Mouse (Mus musculus) forebrain, embryonic 12.5 days (tissue): ENCODE data around the gene Foxo3. TPM values are rescaled to one million over a fixed set of nuclear protein-coding genes. Genes with fewer than 3 reads are reported as not detected.

Experiments used
- ATAC-seq: fragments of 200-750 bp; cut with Nextera tagmentation; 2 replicates; pipeline ENCODE4 v1.8.0; 2017; ENCODE audit warnings: moderate TSS enrichment; ENCODE audit not compliant: low FRiP score
- H3K27ac ChIP-seq: fragments of 300-500 bp; sonication (generic); 2 replicates; pipeline ENCODE4 v1.5.1; 2016; ENCODE audit warnings: mild to moderate bottlenecking
- H3K27me3 ChIP-seq: fragments of 300-500 bp; sonication (generic); 2 replicates; pipeline ENCODE4 v1.6.1; 2016; ENCODE audit warnings: mild to moderate bottlenecking
- H3K36me3 ChIP-seq: fragments of 300-500 bp; sonication (generic); replicated peaks from 2 replicates; pipeline ENCODE4 v1.6.1; 2016; ENCODE audit warnings: mild to moderate bottlenecking
- H3K4me1 ChIP-seq: fragments of 300-500 bp; sonication (generic); 2 replicates; pipeline ENCODE4 v1.6.1; 2016
- H3K4me2 ChIP-seq: fragments of 300-500 bp; sonication (generic); 2 replicates; pipeline ENCODE4 v1.6.1; 2016; ENCODE audit warnings: mild to moderate bottlenecking, moderate library complexity
- H3K4me3 ChIP-seq: fragments of 300-500 bp; sonication (generic); replicated peaks from 2 replicates; pipeline ENCODE4 v1.5.1; 2016; ENCODE audit warnings: mild to moderate bottlenecking
- H3K9ac ChIP-seq: fragments of 300-500 bp; sonication (generic); 2 replicates; pipeline ENCODE4 v1.6.1; 2016; ENCODE audit warnings: mild to moderate bottlenecking
- H3K9me3 ChIP-seq: fragments of 300-500 bp; sonication (generic); 2 replicates; pipeline ENCODE4 v1.6.1; 2016
- WGBS: fragments of 180-500 bp; shearing (Covaris S2); methylation state at CpG from one replicate; pipeline ENCODE4 v1.1.7; 2016; 5-methylcytosine and 5-hydroxymethylcytosine counted together
- polyA plus RNA-seq: library from polyadenylated mRNA; unstranded; fragments of >200 nt; fragmentation: Nextera tagmentation; extraction: Ambion mirVana; gene quantifications from 2 replicates; pipeline ENCODE4 v1.2.1, GENCODE M21; 2016

The Foxo3 gene
- polyA plus RNA-seq, 1 experiment from 2014 or later, result 3.1 TPM

DNA sequence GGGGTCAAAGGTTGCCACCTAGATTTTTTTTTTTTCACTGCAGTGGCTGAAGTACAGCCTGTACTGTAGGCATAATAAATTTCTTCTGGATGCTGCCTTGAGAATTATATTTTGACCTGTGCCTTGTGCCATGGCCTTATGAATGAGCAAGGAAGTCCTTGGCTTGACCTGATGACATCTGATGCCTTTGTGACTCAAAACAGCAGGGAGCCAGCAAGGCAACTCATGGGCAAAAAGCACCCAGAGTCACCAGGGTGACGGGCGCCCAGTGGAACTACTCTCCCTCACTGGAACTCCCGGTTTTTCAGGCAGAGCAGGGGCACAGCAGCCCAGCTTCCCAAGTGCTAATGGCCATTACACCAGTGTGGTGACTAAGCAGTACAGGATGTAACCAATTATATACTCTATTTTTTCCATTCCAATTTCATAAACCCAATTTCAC is 45.4 kb downstream of the Foxo3 start:
- ATAC-seq, result no peak
- Histone ChIP-seq H3K36me3 (no peaks in the 10 kb centered on the region), H3K9ac (no peak overlapping the region), H3K9me3 (no peaks in the 10 kb centered on the region), H3K4me3 (no peak overlapping the region), H3K27ac (no peak overlapping the region), H3K4me2 (no peak overlapping the region), H3K27me3 (no peaks in the 10 kb centered on the region), H3K4me1 (peaks cover 12% of the 10 kb centered on the region; the same call in 1 of the 2 replicates)
- WGBS, result 73% methylated on average over 3 of the region's 3 CpGs

DNA sequence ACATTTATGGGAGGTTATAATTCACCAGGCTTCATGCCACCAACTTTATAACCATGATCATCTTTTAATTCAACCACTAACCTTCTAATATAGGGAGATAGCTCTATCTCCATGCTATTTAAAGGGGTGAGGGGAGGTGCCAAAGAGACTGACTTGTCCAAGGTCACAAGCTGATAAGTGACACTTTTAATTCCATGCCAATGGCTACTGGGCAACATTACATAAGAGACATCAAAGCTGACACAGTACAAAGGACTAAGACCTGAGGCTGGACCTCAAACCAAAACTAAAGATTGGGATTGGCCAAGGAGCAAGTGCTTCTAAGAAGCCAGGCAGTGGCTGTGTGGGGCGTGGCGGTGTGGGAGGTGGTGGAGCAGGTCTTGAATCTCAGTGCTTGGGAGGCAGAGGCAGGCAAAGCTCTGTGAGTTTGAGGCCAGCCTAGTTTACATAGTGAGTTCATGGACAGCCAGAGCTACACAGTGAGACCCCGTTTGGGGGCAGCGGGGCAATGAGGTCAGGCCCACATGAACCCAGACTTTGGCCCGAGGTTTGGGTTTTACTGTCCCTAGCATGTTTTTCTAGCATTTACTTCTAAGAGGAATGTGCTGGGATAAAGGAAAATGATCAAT is 46.0 kb downstream of the Foxo3 start:
- no peaks in the 10 kb centered on the region for H3K36me3 ChIP-seq
- WGBS, result 93% methylated on average over 5 of the region's 5 CpGs
- H3K4me1 ChIP-seq, result peaks cover 12% of the 10 kb centered on the region; the same call in 1 of the 2 replicates

DNA sequence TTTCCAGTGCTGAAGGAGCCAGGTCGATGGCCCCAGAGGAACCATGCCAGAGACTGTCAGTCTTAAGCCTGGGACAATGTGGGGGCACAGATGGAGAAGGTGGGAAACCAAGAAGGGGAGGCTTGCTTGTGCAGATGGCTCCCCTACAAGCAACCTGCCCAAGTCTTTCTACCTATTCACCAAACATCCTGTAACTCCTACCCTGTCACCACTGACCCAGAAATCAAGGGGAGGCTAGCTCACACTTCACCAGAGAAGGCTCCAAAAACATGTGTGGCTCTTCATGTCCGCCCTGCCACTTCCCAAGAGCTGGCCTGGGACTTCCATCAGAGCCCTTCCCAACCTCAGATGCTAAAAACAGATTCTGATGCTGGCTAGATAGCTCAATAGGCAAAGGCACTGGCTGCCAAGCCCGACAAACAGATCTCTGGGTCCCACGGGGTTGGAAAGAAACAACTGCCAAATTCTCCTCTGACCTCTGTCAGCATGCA is 48.8 kb downstream of the Foxo3 start:
- WGBS, result 80% methylated on average over 4 of the region's 4 CpGs
- no peak overlapping the region for H3K4me2 ChIP-seq
- no peaks in the 10 kb centered on the region for H3K9me3 ChIP-seq
- H3K4me1 ChIP-seq, result peaks cover 8% of the 10 kb centered on the region; the same call in 1 of the 2 replicates
- no peaks in the 10 kb centered on the region for H3K27me3 ChIP-seq
- ATAC-seq, result no peak
- no peak overlapping the region for H3K27ac ChIP-seq
- no peaks in the 10 kb centered on the region for H3K36me3 ChIP-seq
- H3K9ac ChIP-seq, result no peak overlapping the region
- no peak overlapping the region for H3K4me3 ChIP-seq

More for the DNA sequence above, 46.0 kb downstream of the Foxo3 start:
- ATAC-seq, result no peak
- H3K4me3 ChIP-seq, result no peak overlapping the region
- H3K9ac ChIP-seq, result no peak overlapping the region
- H3K9me3 ChIP-seq, result no peaks in the 10 kb centered on the region
- no peak overlapping the region for H3K4me2 ChIP-seq
- H3K27me3 ChIP-seq, result no peaks in the 10 kb centered on the region
- H3K27ac ChIP-seq, result no peak overlapping the region

DNA sequence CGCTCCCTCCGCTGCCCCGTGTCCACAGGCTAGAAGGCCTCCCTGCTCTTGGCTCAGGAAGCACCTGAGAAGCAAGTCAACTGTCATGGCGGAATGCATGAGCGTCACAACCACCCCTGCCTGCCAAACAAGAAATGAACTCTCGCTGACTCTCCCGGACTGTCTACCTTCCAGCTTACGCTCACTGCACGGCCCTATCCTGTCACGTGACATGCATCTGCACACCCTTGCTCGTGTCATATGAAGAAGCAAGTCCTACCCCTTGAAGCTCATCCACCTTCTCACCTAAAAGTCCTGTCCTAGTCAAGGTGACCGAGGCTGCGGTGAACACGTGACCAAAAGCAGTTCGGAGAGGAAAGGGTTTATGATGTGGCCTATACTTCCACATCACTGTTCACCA is 50.4 kb downstream of the Foxo3 start:
- Histone ChIP-seq H3K9ac (no peak overlapping the region), H3K9me3 (no peaks in the 10 kb centered on the region), H3K4me3 (no peak overlapping the region), H3K27me3 (no peaks in the 10 kb centered on the region), H3K4me1 (peaks cover 19% of the 10 kb centered on the region; the same call in 1 of the 2 replicates), H3K27ac (no peak overlapping the region), H3K4me2 (no peak overlapping the region), H3K36me3 (no peaks in the 10 kb centered on the region)
- ATAC-seq, result no peak
- 96% methylated on average over 15 of the region's 15 CpGs for WGBS

DNA sequence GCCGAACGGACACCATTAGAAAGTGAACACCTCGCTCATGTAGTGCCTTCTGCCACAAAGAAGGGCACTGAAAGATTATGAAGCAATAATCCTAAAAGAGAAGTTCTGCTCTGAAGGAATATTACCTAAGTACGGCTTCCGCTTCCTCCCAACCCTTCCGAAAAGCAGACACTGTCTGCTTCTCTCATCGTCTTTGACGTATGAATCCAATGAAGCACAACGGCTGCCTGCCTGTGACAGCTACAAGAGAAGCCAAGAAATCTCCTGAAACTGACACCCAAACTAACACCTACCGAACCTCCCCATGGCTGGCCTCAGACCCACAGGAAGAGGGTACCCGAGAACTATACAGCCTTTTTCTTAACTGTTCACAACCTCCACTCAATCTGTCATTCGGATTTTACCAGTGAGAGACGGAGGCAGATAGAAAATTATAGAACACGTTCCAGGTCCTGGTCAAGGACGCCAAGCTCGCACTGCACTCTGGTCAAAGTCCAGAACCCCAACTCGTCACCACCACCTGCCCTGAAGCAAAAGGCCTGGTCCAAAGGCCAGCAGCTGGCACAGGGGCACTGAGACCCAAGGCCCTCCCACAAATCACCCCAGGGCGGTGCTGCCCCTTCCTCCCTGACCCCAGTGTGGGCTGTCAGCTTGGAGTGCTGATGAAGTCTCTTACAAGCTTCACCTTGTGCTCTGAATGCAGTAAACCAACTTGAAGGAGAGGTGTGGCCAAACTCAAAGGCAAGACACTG is 51.2 kb downstream of the Foxo3 start:
- Histone ChIP-seq H3K4me3 (no peak overlapping the region), H3K27ac (no peak overlapping the region), H3K36me3 (no peaks in the 10 kb centered on the region), H3K4me1 (peaks cover 28% of the 10 kb centered on the region), H3K9me3 (no peaks in the 10 kb centered on the region), H3K4me2 (no peak overlapping the region), H3K27me3 (no peaks in the 10 kb centered on the region), H3K9ac (no peak overlapping the region)
- ATAC-seq, result no peak
- 91% methylated on average over 18 of the region's 18 CpGs for WGBS

DNA sequence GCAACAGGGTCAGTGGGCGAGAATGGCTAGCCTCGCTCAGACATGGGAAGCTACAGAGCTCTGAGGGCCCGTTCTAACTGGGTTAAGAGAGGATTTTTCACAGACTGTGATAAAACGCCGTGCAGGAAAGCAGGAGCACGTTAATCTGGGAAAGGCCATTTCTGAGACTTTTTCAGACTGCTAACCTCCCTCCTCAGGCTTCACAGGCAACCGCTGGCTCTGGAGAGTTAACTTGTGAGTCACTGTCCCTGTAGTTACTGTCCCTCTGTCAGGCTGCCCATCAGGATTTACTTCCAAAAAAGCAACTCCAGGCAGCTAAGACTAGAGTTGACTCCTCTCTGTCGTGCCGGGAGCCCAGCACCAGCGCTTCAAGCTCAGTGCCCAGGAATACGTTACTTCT is 54.6 kb downstream of the Foxo3 start:
- peaks cover 23% of the 10 kb centered on the region for H3K4me1 ChIP-seq
- no peak for ATAC-seq
- no peaks in the 10 kb centered on the region for H3K36me3 ChIP-seq
- H3K27ac ChIP-seq, result no peak overlapping the region
- H3K9ac ChIP-seq, result no peak overlapping the region
- H3K4me2 ChIP-seq, result no peak overlapping the region
- no peaks in the 10 kb centered on the region for H3K27me3 ChIP-seq
- H3K4me3 ChIP-seq, result no peak overlapping the region
- H3K9me3 ChIP-seq, result no peaks in the 10 kb centered on the region
- 72% methylated on average over 11 of the region's 11 CpGs for WGBS

DNA sequence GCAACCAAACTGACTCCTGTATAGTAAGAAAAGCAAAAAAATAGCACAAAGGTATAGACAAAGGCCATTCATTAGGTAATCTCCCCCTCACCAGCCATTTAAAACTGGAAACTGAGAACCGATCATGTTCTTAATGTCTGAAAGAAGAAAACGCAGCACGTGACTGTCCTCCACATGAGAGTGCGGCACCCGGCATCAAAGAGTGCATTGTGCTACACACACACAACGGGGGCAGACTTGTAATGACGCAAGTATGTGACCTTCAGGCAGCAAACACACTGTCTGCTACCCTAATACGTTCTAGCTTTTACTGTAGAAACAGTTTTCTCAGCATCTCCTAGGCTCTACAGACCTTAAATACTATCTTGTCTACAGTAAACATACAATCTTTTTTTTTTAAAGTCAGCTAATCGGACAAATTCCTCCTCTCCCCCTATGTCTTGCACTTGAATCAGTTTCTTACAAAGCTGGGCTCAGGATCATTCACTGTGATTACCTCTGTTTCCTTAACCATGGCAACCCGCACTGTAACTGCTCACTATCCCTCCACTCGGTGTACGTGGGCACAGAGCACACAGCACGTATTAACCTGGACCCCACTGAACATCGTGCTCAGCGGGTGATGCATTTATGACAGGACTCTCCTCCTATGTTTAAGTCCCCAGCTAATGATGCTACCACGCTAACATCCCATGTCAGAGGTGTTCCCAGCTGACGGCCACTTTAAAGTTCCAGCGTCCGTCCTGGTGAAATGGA is 55.2 kb downstream of the Foxo3 start:
- Histone ChIP-seq H3K27me3 (no peaks in the 10 kb centered on the region), H3K9ac (no peak overlapping the region), H3K4me3 (no peak overlapping the region), H3K9me3 (no peaks in the 10 kb centered on the region), H3K4me1 (peaks cover 23% of the 10 kb centered on the region), H3K36me3 (no peaks in the 10 kb centered on the region), H3K27ac (no peak overlapping the region), H3K4me2 (peak overlapping the region; percentile 26)
- peak; percentile 79 for ATAC-seq
- WGBS, result 58% methylated on average over 19 of the region's 19 CpGs

DNA sequence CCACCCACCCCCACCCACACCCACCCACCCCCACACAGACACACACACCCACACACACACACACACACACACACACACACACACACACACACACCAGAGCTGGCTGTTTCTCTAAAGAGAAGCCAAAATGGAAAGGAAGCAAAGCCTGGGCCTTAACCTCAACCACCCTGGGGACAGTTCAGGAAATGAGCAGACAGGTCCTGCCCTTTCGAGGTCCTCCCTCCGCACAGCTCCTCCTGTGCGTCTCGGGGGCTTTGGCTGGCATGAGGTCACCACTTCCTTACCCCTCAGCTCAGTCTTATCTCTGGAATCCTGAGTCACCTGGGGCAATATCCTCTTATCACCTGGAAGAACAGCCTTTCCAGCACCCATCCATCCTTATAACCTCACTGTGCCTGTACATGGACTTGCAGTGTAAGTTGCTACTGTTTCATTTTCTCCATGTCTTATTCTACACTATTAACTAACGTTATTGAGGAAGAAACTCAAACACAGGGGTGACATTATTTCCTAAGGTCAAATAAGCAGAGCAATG is 56.1 kb downstream of the Foxo3 start:
- no peak overlapping the region for H3K4me2 ChIP-seq
- 83% methylated on average over 5 of the region's 5 CpGs for WGBS
- no peak for ATAC-seq
- H3K4me1 ChIP-seq, result peaks cover 23% of the 10 kb centered on the region
- no peaks in the 10 kb centered on the region for H3K9me3 ChIP-seq
- no peaks in the 10 kb centered on the region for H3K36me3 ChIP-seq
- H3K27ac ChIP-seq, result no peak overlapping the region; the same call in 1 of the 2 replicates
- no peak overlapping the region for H3K9ac ChIP-seq
- no peaks in the 10 kb centered on the region for H3K27me3 ChIP-seq
- H3K4me3 ChIP-seq, result no peak overlapping the region

DNA sequence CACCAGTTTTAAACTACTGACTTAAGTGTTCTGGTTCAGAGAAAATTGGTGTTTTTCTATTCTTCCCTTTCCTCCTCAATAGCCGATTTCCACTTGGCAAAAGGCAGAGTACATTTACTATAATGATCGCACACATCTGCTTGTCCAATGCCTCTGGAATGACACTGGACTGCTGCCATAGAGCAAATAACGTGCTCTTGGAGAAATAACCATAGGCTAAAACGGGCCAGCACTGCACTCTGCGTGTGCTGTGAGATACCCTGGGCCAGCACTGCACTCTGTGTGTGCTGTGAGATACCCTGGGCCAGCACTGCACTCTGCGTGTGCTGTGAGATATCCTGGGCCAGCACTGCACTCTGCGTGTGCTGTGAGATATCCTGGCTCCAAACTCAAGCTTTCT is 65.1 kb downstream of the Foxo3 start:
- H3K27me3 ChIP-seq, result no peaks in the 10 kb centered on the region
- no peaks in the 10 kb centered on the region for H3K36me3 ChIP-seq
- H3K4me3 ChIP-seq, result no peak overlapping the region
- H3K27ac ChIP-seq, result no peak overlapping the region
- no peak overlapping the region for H3K9ac ChIP-seq
- H3K4me1 ChIP-seq, result peaks cover 7% of the 10 kb centered on the region
- 89% methylated on average over 7 of the region's 7 CpGs for WGBS
- peaks cover 4% of the 10 kb centered on the region; the same call in 1 of the 2 replicates for H3K9me3 ChIP-seq
- no peak for ATAC-seq
- H3K4me2 ChIP-seq, result no peak overlapping the region

DNA sequence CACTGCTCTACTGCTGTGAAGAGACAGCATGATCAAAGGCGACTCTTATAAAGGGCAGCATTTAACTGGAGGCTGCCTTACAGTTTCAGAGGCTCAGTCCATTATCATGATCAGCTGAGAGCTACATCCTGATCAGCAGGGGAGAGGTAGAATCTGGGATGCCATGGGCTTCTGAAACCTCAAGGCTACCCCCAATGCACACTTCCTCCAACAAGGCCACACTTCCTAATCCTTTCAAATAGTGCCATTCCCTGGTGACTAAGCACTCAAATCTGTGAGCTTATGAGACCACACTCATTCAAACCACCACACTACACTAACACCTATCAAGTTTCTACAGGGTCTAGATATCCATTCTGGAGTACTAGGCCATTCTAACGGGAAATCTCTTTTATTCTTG is 65.9 kb downstream of the Foxo3 start:
- no peak for ATAC-seq
- no peak overlapping the region for H3K4me3 ChIP-seq

DNA sequence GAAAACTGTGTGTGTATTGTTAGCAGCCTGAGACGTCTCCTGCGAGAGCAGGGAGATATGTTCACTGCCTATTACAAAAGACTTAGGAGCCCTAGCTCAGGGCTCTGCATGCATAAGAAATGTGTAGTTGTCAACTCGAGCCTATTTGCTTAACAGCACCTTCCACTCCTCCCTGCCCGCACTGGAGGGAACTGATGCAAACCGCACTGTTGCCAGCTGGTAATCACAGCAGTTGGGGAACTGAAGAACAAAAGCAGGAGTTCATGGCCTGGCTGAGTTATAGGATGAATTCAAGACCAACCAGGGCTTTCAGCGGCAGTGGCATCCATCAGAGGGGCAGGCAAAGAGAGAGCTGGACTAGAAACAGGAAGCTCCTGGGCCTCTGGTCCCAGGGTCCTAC is 66.7 kb downstream of the Foxo3 start:
- ATAC-seq, result no peak
- Histone ChIP-seq H3K4me1 (peaks cover 7% of the 10 kb centered on the region), H3K36me3 (no peaks in the 10 kb centered on the region), H3K9me3 (peaks cover 4% of the 10 kb centered on the region; the same call in 1 of the 2 replicates), H3K9ac (no peak overlapping the region), H3K4me3 (no peak overlapping the region), H3K4me2 (no peak overlapping the region), H3K27me3 (no peaks in the 10 kb centered on the region), H3K27ac (no peak overlapping the region)
- whole genome bisulfite sequencing, result 61% methylated on average over 6 of the region's 6 CpGs

More for the DNA sequence above, 65.9 kb downstream of the Foxo3 start:
- Histone ChIP-seq H3K9me3 (peaks cover 4% of the 10 kb centered on the region; the same call in 1 of the 2 replicates), H3K4me2 (no peak overlapping the region), H3K27me3 (no peaks in the 10 kb centered on the region), H3K9ac (no peak overlapping the region), H3K27ac (no peak overlapping the region), H3K36me3 (no peaks in the 10 kb centered on the region), H3K4me1 (peaks cover 7% of the 10 kb centered on the region)
- 73% methylated on average over 2 of the region's 2 CpGs for WGBS

DNA sequence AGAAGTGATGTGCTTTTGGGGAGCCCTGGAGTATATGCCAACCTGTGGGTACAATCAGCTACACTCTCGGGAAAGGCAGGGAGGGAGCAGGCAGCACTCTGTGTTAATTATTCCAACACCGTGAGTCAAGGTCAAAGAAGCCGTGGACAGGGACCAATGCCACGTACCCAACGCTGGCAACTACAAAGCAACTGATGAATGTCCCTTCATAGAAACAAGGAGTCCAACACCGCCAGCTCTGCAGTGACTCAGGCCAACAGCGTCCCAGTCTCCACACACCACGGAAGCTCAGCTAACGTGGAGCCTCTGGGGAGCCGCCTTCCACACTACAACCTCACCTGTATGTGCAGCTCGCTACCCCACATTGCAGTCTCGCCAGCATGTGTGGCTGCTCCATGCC is 68.9 kb downstream of the Foxo3 start:
- no peaks in the 10 kb centered on the region for H3K27me3 ChIP-seq
- H3K27ac ChIP-seq, result no peak overlapping the region
- ATAC-seq, result no peak
- no peaks in the 10 kb centered on the region for H3K36me3 ChIP-seq
- peaks cover 4% of the 10 kb centered on the region; the same call in 1 of the 2 replicates for H3K9me3 ChIP-seq
- peaks cover 7% of the 10 kb centered on the region for H3K4me1 ChIP-seq
- 94% methylated on average over 12 of the region's 12 CpGs for WGBS
- no peak overlapping the region for H3K4me3 ChIP-seq
- H3K9ac ChIP-seq, result no peak overlapping the region
- H3K4me2 ChIP-seq, result no peak overlapping the region
